Mouse (Mus musculus) layer of hippocampus, adult 18-20 months (tissue): ENCODE results near the gene F5. TPM values are rescaled to one million over a fixed set of nuclear protein-coding genes. Genes with fewer than 3 reads are reported as not detected.
"Not testable (repeated sequence)": the region's sequence is repeated elsewhere in the genome, so short reads cannot be mapped to it uniquely, and the experiment has no call there.

ENCODE experiments used
- DNase-seq, 2 experiments: peaks; one replicate each; pipeline ENCODE4 v3.0.0; 2022; ENCODE audit warnings: low spot score in 2 of 2
- total RNA-seq, 2 experiments: library from RNA; stranded (reverse); gene quantifications; 2 replicates each; pipeline ENCODE4 v1.2.3; 2021

The F5 gene
- total RNA-seq, 2 experiments from 2014 or later = 0.66 to 1.6 TPM

GRCm38 (mm10) chr1:164223089-164223488, 71.5 kb downstream of the F5 start:
- no peak for DNase-seq

GRCm38 (mm10) chr1:164231937-164232570, 80.4 kb downstream of the F5 start:
- not testable (repeated sequence) for DNase-seq

GRCm38 (mm10) chr1:164233447-164233846, 81.8 kb downstream of the F5 start:
- no peak for DNase-seq

- DNase-seq = no peak
These were observed 83.4 kb downstream of the F5 start for GRCm38 (mm10) chr1:164235078-164235477.

- no peak for DNase-seq
These were observed 84.4 kb downstream of the F5 start for GRCm38 (mm10) chr1:164236078-164236477.

GRCm38 (mm10) chr1:164241494-164241893, 89.9 kb downstream of the F5 start:
- no peak for DNase-seq

- DNase-seq = no peak
These were observed 91.2 kb downstream of the F5 start for GRCm38 (mm10) chr1:164242809-164243208.

GRCm38 (mm10) chr1:164247442-164247841, 95.8 kb downstream of the F5 start:
- DNase-seq = no peak

GRCm38 (mm10) chr1:164247971-164248370, 96.3 kb downstream of the F5 start:
- DNase-seq = no peak

GRCm38 (mm10) chr1:164248465-164249331, 97.1 kb downstream of the F5 start, which contains the start of gene Slc19a2:
Slc19a2 (plus strand) TSS chr1:164249046.
- peak; percentile 95 to 98 for DNase-seq

- DNase-seq = peak in 1 of 2 experiments; percentile 34
These were observed 97.7 kb downstream of the F5 start for GRCm38 (mm10) chr1:164249332-164249711.

- DNase-seq = no peak
These were observed 98.9 kb downstream of the F5 start for GRCm38 (mm10) chr1:164250391-164251150.

GRCm38 (mm10) chr1:164251438-164251837, 99.8 kb downstream of the F5 start:
- no peak for DNase-seq

GRCm38 (mm10) chr1:164252551-164252950, 100.9 kb downstream of the F5 start:
- DNase-seq = no peak

- DNase-seq = no peak
These were observed 103.2 kb downstream of the F5 start for GRCm38 (mm10) chr1:164254836-164255235.

- no peak for DNase-seq
These were observed 108.8 kb downstream of the F5 start for GRCm38 (mm10) chr1:164260171-164261028.

GRCm38 (mm10) chr1:164261553-164261952, 109.9 kb downstream of the F5 start:
- DNase-seq = peak; percentile 42 to 76
